Mouse (Mus musculus): ENCODE measurements around the gene Gm10570. TPM values are rescaled to one million over a fixed set of nuclear protein-coding genes. Genes with fewer than 3 reads are reported as not detected.

Gene Gm10570
- total and polyA plus RNA-seq, 3 experiments = not detected

GRCm38 (mm10) chr4:130270611-130271347 lies 37.7 kb downstream of the Gm10570 start:
- DNase-seq (ENCODE audit: low read depth, low spot score) = no peak
- no peaks in the 10 kb centered on the region for H3K9me3 ChIP-seq (replicated peaks; ENCODE audit: insufficient read depth, low read length)
- H3K79me2 ChIP-seq (ENCODE audit: control insufficient read depth, insufficient read depth, low read length, poor library complexity) = no peaks in the 10 kb centered on the region
- H3K4me3 ChIP-seq (ENCODE audit: control insufficient read depth in 1 of 2, insufficient read depth in 1 of 2, low read depth in 2 of 2, low read length in 2 of 2) = no peak overlapping the region
- H3K27me3 ChIP-seq (ENCODE audit: control insufficient read depth in 1 of 2, insufficient read depth in 2 of 2, low read length in 2 of 2) = peaks cover 0 to 1% of the 10 kb centered on the region in 2 experiments; a peak in 1 of 4 replicates
- H3K9ac ChIP-seq (ENCODE audit: control insufficient read depth, low read depth, low read length, poor library complexity, severe bottlenecking) = no peak overlapping the region
- peaks cover 0 to 7% of the 10 kb centered on the region in 2 experiments; a peak in 2 of 4 replicates for H3K4me1 ChIP-seq (ENCODE audit: control insufficient read depth in 1 of 2, insufficient read depth in 2 of 2, low read length in 2 of 2)
- no peak overlapping the region for H3K27ac ChIP-seq (ENCODE audit: control insufficient read depth, low read depth, low read length)
- TF ChIP-seq POLR2A (IDR thresholded peaks at IDR 0.05; ENCODE audit: control insufficient read depth in 1 of 2, insufficient read depth in 1 of 2, low read depth in 1 of 2, low read length in 2 of 2, poor library complexity in 1 of 2) (no peak), JUND (IDR thresholded peaks at IDR 0.05; ENCODE audit: low read depth, low read length) (no peak), ELF1 (IDR thresholded peaks at IDR 0.05; ENCODE audit: low read depth, low read length) (no peak), SIN3A (IDR thresholded peaks at IDR 0.05; ENCODE audit: low read length) (no peak), MEF2A (IDR thresholded peaks at IDR 0.05; ENCODE audit: extremely low read depth, insufficient replicate concordance, low read depth, low read length, poor library complexity, severe bottlenecking) (no peak), GATA1 (IDR thresholded peaks at IDR 0.05; ENCODE audit: low read depth, low read length) (no peak), BHLHE40 (IDR thresholded peaks at IDR 0.05; ENCODE audit: borderline replicate concordance, low read depth, low read length) (no peak), POLR2AphosphoS5 (IDR thresholded peaks at IDR 0.05; ENCODE audit: borderline replicate concordance, low read depth, low read length) (no peak), MYC (IDR thresholded peaks at IDR 0.05; ENCODE audit: low read depth, low read length) (no peak), TAL1 (IDR thresholded peaks at IDR 0.05; ENCODE audit: low read length) (no peak), NRF1 (IDR thresholded peaks at IDR 0.05; ENCODE audit: insufficient read depth, low read depth, low read length, poor library complexity, severe bottlenecking) (no peak), HCFC1 (IDR thresholded peaks at IDR 0.05; ENCODE audit: low read depth, low read length) (no peak), ZNF384 (IDR thresholded peaks at IDR 0.05; ENCODE audit: low read depth, low read length) (no peak), ZMIZ1 (IDR thresholded peaks at IDR 0.05; ENCODE audit: low read depth, low read length) (no peak)
- H3K36me3 ChIP-seq (ENCODE audit: control insufficient read depth in 1 of 2, insufficient read depth in 2 of 2, low read length in 2 of 2) = no peaks in the 10 kb centered on the region

- H3K4me3 ChIP-seq (ENCODE audit: control insufficient read depth in 1 of 2, insufficient read depth in 1 of 2, low read depth in 2 of 2, low read length in 2 of 2) = no peak overlapping the region
- H3K27me3 ChIP-seq (ENCODE audit: control insufficient read depth in 1 of 2, insufficient read depth in 2 of 2, low read length in 2 of 2) = peaks cover 0 to 1% of the 10 kb centered on the region in 2 experiments; a peak in 1 of 4 replicates
- peak; percentile 21 for DNase-seq (ENCODE audit: low read depth, low spot score)
- H3K4me1 ChIP-seq (ENCODE audit: control insufficient read depth in 1 of 2, insufficient read depth in 2 of 2, low read length in 2 of 2) = peaks cover 0 to 7% of the 10 kb centered on the region in 2 experiments; a peak in 2 of 4 replicates
- H3K9me3 ChIP-seq (replicated peaks; ENCODE audit: insufficient read depth, low read length) = no peaks in the 10 kb centered on the region
- no peak overlapping the region for H3K27ac ChIP-seq (ENCODE audit: control insufficient read depth, low read depth, low read length)
- H3K79me2 ChIP-seq (ENCODE audit: control insufficient read depth, insufficient read depth, low read length, poor library complexity) = no peaks in the 10 kb centered on the region
- TF ChIP-seq ZNF384 (IDR thresholded peaks at IDR 0.05; ENCODE audit: low read depth, low read length) = no peak
- no peak for TF ChIP-seq HCFC1 (IDR thresholded peaks at IDR 0.05; ENCODE audit: low read depth, low read length)
- no peak for TF ChIP-seq TAL1 (IDR thresholded peaks at IDR 0.05; ENCODE audit: low read length)
- TF ChIP-seq MYC (IDR thresholded peaks at IDR 0.05; ENCODE audit: low read depth, low read length) = no peak
- TF ChIP-seq SIN3A (IDR thresholded peaks at IDR 0.05; ENCODE audit: low read length) = no peak
- no peak for TF ChIP-seq USF1 (IDR thresholded peaks at IDR 0.05; ENCODE audit: low read depth, low read length)
- TF ChIP-seq MAFK (IDR thresholded peaks at IDR 0.05; ENCODE audit: borderline replicate concordance, low read depth, low read length) = no peak
- TF ChIP-seq MAZ (IDR thresholded peaks at IDR 0.05; ENCODE audit: low read depth, low read length) = no peak
- no peak for TF ChIP-seq E2F4 (IDR thresholded peaks at IDR 0.05; ENCODE audit: borderline replicate concordance, low read depth, low read length)
- H3K9ac ChIP-seq (ENCODE audit: control insufficient read depth, low read depth, low read length, poor library complexity, severe bottlenecking) = no peak overlapping the region
- no peaks in the 10 kb centered on the region for H3K36me3 ChIP-seq (ENCODE audit: control insufficient read depth in 1 of 2, insufficient read depth in 2 of 2, low read length in 2 of 2)
These were observed 38.4 kb downstream of the Gm10570 start for GRCm38 (mm10) chr4:130270089-130270488.

Data from MEL (cell line).